Mouse (Mus musculus): ENCODE data around the gene Ciz1. TPM values are rescaled to one million over a fixed set of nuclear protein-coding genes. Genes with fewer than 3 reads are reported as not detected.
A peak's percentile ranks its signal among the peaks of the same experiment; 100 is the strongest.

Gene Ciz1
- polyA plus RNA-seq, 1 experiment from 2014 or later, result 17.0 TPM

GRCm38 (mm10) chr2:32382689-32383088 is 30.6 kb downstream of the Ciz1 start:
- Histone ChIP-seq H3K9ac (no peak overlapping the region), H3K4me3 (replicated peaks) (no peak overlapping the region), H3K9me3 (replicated peaks) (no peaks in the 10 kb centered on the region), H3K4me1 (replicated peaks) (peaks cover 29% of the 10 kb centered on the region), H3K36me3 (replicated peaks) (peaks cover 20% of the 10 kb centered on the region), H3K4me2 (no peak overlapping the region; the same call in 1 of the 2 replicates), H3K27me3 (peaks cover 41% of the 10 kb centered on the region), H3K27ac (replicated peaks) (no peak overlapping the region)
- no peak for ATAC-seq (ENCODE audit: insufficient read depth)
- 71% methylated on average over 2 of the region's 2 CpGs for WGBS (ENCODE audit: insufficient replicate concordance)

- Histone ChIP-seq H3K9me3 (replicated peaks) (no peaks in the 10 kb centered on the region), H3K9ac (peak within 1 kb of the TSS; percentile 1; the same call in 1 of the 2 replicates), H3K27ac (replicated peaks) (peak within 1 kb of the TSS; percentile 38; the same call in 1 of the 2 replicates), H3K27me3 (peaks cover 35% of the 10 kb centered on the region), H3K4me3 (replicated peaks) (peak within 1 kb of the TSS; percentile 24), H3K4me2 (no peak within 1 kb of the TSS; the same call in 1 of the 2 replicates), H3K4me1 (replicated peaks) (peaks cover 20% of the 10 kb centered on the region), H3K36me3 (replicated peaks) (no peaks in the 10 kb centered on the region)
- WGBS (ENCODE audit: insufficient replicate concordance), result 43% methylated on average over 5 of the region's 5 CpGs
- ATAC-seq (ENCODE audit: insufficient read depth), result peak; percentile 35
These were observed 35.8 kb downstream of the Ciz1 start, which contains the start of gene Lcn2 for GRCm38 (mm10) chr2:32387706-32388490. Gene Lcn2 (minus strand): TSS chr2:32388252.

DNA sequence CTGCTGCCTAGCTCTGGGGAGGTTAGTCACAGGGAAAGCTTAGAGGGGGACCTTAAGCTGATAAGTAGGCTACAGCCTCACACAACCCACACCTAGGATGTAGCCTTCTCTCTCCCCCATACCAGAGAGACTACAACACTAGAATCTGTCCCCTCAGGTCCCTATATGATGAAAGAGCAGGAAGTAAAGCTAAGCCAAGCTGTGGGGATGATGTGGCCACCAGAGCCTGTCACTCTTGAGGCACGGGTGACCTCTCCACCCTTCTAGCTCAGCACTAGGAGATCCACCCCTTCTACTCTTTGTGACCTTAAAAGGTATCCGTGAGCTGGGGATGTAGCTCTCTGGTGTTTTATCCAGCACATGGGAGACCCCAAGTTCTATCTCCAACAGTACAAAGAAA is 37.0 kb downstream of the Ciz1 start:
- WGBS (ENCODE audit: insufficient replicate concordance), result 39% methylated on average over 2 of the region's 2 CpGs
- no peak overlapping the region for H3K9ac ChIP-seq
- no peak overlapping the region for H3K4me2 ChIP-seq
- peaks cover 20% of the 10 kb centered on the region for H3K4me1 ChIP-seq (replicated peaks)
- H3K4me3 ChIP-seq (replicated peaks), result no peak overlapping the region
- H3K9me3 ChIP-seq (replicated peaks), result no peaks in the 10 kb centered on the region
- 0 out of 2 replicates have a peak overlapping the region, but pooled peaks have one; percentile 19 for H3K27ac ChIP-seq (replicated peaks)
- no peak for ATAC-seq (ENCODE audit: insufficient read depth)
- peaks cover 22% of the 10 kb centered on the region; the same call in 1 of the 2 replicates for H3K27me3 ChIP-seq
- no peaks in the 10 kb centered on the region for H3K36me3 ChIP-seq (replicated peaks)

- Histone ChIP-seq H3K4me3 (replicated peaks) (no peak overlapping the region), H3K4me1 (replicated peaks) (peaks cover 34% of the 10 kb centered on the region), H3K9ac (no peak overlapping the region), H3K4me2 (no peak overlapping the region), H3K36me3 (replicated peaks) (no peaks in the 10 kb centered on the region), H3K9me3 (replicated peaks) (no peaks in the 10 kb centered on the region), H3K27me3 (peaks cover 9% of the 10 kb centered on the region; the same call in 1 of the 2 replicates), H3K27ac (replicated peaks) (no peak overlapping the region)
- no peak for ATAC-seq (ENCODE audit: insufficient read depth)
- WGBS (ENCODE audit: insufficient replicate concordance), result 72% methylated on average over 8 of the region's 8 CpGs
These were observed 38.7 kb downstream of the Ciz1 start for GRCm38 (mm10) chr2:32390871-32391270.

GRCm38 (mm10) chr2:32392063-32392462 is 39.9 kb downstream of the Ciz1 start:
- WGBS (ENCODE audit: insufficient replicate concordance), result 74% methylated on average over 5 of the region's 5 CpGs
- Histone ChIP-seq H3K27me3 (peaks cover 9% of the 10 kb centered on the region; the same call in 1 of the 2 replicates), H3K9ac (no peak overlapping the region), H3K36me3 (replicated peaks) (no peaks in the 10 kb centered on the region), H3K27ac (replicated peaks) (0 out of 2 replicates have a peak overlapping the region, but pooled peaks have one; percentile 5), H3K9me3 (replicated peaks) (no peaks in the 10 kb centered on the region), H3K4me2 (no peak overlapping the region), H3K4me1 (replicated peaks) (peaks cover 45% of the 10 kb centered on the region), H3K4me3 (replicated peaks) (no peak overlapping the region)
- no peak for ATAC-seq (ENCODE audit: insufficient read depth)

GRCm38 (mm10) chr2:32394973-32395372 is 42.8 kb downstream of the Ciz1 start:
- 0 out of 2 replicates have a peak, but pooled peaks cover 2% of the 10 kb centered on the region for H3K36me3 ChIP-seq (replicated peaks)
- H3K27me3 ChIP-seq, result no peaks in the 10 kb centered on the region
- peak overlapping the region; percentile 81 for H3K27ac ChIP-seq (replicated peaks)
- peak overlapping the region; percentile 89 for H3K4me3 ChIP-seq (replicated peaks)
- peak overlapping the region; percentile 78 for H3K9ac ChIP-seq
- no peaks in the 10 kb centered on the region for H3K9me3 ChIP-seq (replicated peaks)
- peak overlapping the region; percentile 98 for H3K4me2 ChIP-seq
- peak; percentile 17; the same call in 1 of the 2 replicates for ATAC-seq (ENCODE audit: insufficient read depth)
- 1% methylated on average over 8 of the region's 8 CpGs for WGBS (ENCODE audit: insufficient replicate concordance)
- peaks cover 41% of the 10 kb centered on the region for H3K4me1 ChIP-seq (replicated peaks)

GRCm38 (mm10) chr2:32395484-32395945 is 43.4 kb downstream of the Ciz1 start, which contains the start of gene Ptges2:
Gene Ptges2 (plus strand): TSS chr2:32395896.
- Histone ChIP-seq H3K36me3 (replicated peaks) (peaks cover 7% of the 10 kb centered on the region; the same call in 1 of the 2 replicates), H3K9me3 (replicated peaks) (no peaks in the 10 kb centered on the region), H3K4me1 (replicated peaks) (peaks cover 45% of the 10 kb centered on the region), H3K9ac (peak within 1 kb of the TSS; percentile 78), H3K27ac (replicated peaks) (peak within 1 kb of the TSS; percentile 81), H3K4me2 (peak within 1 kb of the TSS; percentile 98), H3K4me3 (replicated peaks) (peak within 1 kb of the TSS; percentile 89), H3K27me3 (no peaks in the 10 kb centered on the region)
- 0% methylated on average over 31 of the region's 31 CpGs for WGBS (ENCODE audit: insufficient replicate concordance)
- ATAC-seq (ENCODE audit: insufficient read depth), result peak; percentile 85

DNA sequence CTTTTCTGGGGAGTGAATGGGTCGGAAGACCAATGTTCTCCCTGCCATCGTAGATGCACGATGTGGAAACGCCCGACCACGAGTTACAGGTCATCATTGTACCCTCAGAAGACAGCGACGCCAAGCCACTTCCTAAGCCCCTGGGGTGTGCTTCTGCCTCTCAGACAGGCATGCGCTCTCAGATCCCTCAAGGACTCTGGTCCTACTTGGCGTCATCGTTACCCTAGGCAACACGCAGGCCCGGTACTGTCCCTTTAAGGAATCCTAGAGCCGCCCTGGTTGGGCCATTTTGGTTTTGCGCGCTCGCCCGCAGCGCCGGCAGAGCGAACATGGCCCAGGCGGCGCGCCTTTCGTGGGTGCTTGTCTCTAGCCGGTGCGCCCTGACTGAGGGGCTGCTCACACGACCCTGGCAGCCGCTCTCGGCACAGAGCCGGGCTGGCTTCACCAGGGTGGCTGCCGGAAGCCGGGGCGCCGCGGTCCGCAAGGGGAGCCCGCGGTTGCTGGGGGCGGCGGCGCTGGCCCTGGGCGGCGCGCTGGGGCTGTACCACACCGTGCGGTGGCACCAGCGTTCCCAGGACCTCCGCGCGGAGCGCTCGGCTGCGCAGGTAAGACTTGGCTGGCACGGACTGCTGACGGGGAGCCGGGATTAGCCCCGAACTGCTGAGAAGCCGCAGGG is 44.0 kb downstream of the Ciz1 start:
- Histone ChIP-seq H3K9ac (peak overlapping the region; percentile 78), H3K4me1 (replicated peaks) (peaks cover 45% of the 10 kb centered on the region), H3K27me3 (no peaks in the 10 kb centered on the region), H3K27ac (replicated peaks) (peak overlapping the region; percentile 81), H3K36me3 (replicated peaks) (peaks cover 12% of the 10 kb centered on the region; the same call in 1 of the 2 replicates), H3K4me3 (replicated peaks) (peak overlapping the region; percentile 89), H3K4me2 (peak overlapping the region; percentile 98), H3K9me3 (replicated peaks) (no peaks in the 10 kb centered on the region)
- ATAC-seq (ENCODE audit: insufficient read depth), result peak; percentile 85
- under 1% methylated on average over 59 of the region's 59 CpGs for WGBS (ENCODE audit: insufficient replicate concordance)

DNA sequence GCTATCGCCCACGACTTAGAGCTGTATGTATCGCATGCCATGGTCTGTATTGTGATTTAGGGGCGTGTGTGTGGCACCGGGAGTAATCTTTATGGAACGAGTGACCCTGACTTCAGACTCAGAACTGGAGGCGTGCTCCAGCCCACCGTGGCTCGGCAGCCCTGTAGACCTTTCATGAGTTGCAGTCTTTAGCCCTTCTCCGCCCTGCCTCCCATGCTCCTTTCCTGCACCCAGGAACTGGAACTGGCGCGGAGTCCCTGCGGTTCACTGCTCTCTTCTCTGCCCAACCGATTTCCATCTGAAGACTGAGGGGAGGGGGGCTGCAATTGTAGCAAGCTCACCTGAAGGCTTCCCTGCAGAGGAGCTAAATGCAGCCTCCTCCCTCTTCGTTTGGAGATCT is 44.6 kb downstream of the Ciz1 start:
- under 1% methylated on average over 15 of the region's 15 CpGs for WGBS (ENCODE audit: insufficient replicate concordance)
- peak overlapping the region; percentile 89 for H3K4me3 ChIP-seq (replicated peaks)
- no peaks in the 10 kb centered on the region for H3K9me3 ChIP-seq (replicated peaks)
- H3K27ac ChIP-seq (replicated peaks), result peak overlapping the region; percentile 81; the same call in 1 of the 2 replicates
- H3K4me1 ChIP-seq (replicated peaks), result peaks cover 45% of the 10 kb centered on the region
- H3K27me3 ChIP-seq, result no peaks in the 10 kb centered on the region
- peak overlapping the region; percentile 98 for H3K4me2 ChIP-seq
- peak overlapping the region; percentile 78 for H3K9ac ChIP-seq
- ATAC-seq (ENCODE audit: insufficient read depth), result 0 out of 2 replicates have a peak, but pooled peaks have one; percentile 3
- peaks cover 18% of the 10 kb centered on the region for H3K36me3 ChIP-seq (replicated peaks)

- H3K9ac ChIP-seq, result no peak overlapping the region
- no peak for ATAC-seq (ENCODE audit: insufficient read depth)
These were observed 52.5 kb downstream of the Ciz1 start for GRCm38 (mm10) chr2:32404663-32405062.

More at GRCm38 (mm10) chr2:32404663-32405062, 52.5 kb downstream of the Ciz1 start:
- WGBS (ENCODE audit: insufficient replicate concordance), result 7% methylated on average over 2 of the region's 2 CpGs
- Histone ChIP-seq H3K4me3 (replicated peaks) (no peak overlapping the region), H3K9me3 (replicated peaks) (no peaks in the 10 kb centered on the region), H3K27ac (replicated peaks) (no peak overlapping the region), H3K27me3 (no peaks in the 10 kb centered on the region; the same call in 1 of the 2 replicates), H3K4me2 (no peak overlapping the region), H3K4me1 (replicated peaks) (peaks cover 13% of the 10 kb centered on the region; the same call in 1 of the 2 replicates), H3K36me3 (replicated peaks) (peaks cover 25% of the 10 kb centered on the region)

All from liver, embryonic 15.5 days (tissue).